Mouse (Mus musculus) thymus, adult 2 months (tissue): ENCODE results near the gene Bcl11a. TPM values are rescaled to one million over a fixed set of nuclear protein-coding genes. Genes with fewer than 3 reads are reported as not detected.

ENCODE experiments used
- DNase-seq: peaks from one replicate; pipeline ENCODE4 v3.0.0; 2021
- H3K27ac ChIP-seq: fragments of 200-500 bp; 2 replicates; pipeline ENCODE4 v1.5.1; 2012; ENCODE audit warnings: low read length, control low read depth; ENCODE audit not compliant: control insufficient read depth, insufficient read depth
- H3K27me3 ChIP-seq: fragments of 200-500 bp; 2 replicates; pipeline ENCODE4 v1.6.1; 2012; ENCODE audit warnings: mild to moderate bottlenecking, low read length, moderate library complexity, mixed read lengths; ENCODE audit not compliant: control insufficient read depth, insufficient read depth
- H3K36me3 ChIP-seq: fragments of 200-500 bp; 2 replicates; pipeline ENCODE4 v1.6.1; 2012; ENCODE audit warnings: mild to moderate bottlenecking, low read length, moderate library complexity; ENCODE audit not compliant: control insufficient read depth, insufficient read depth
- H3K4me1 ChIP-seq: fragments of 200-500 bp; replicated peaks from 2 replicates; pipeline ENCODE4 v1.6.1; 2012; ENCODE audit warnings: low read length; ENCODE audit not compliant: control insufficient read depth, insufficient read depth
- H3K4me3 ChIP-seq: fragments of 200-500 bp; 2 replicates; pipeline ENCODE4 v1.5.1; 2012; ENCODE audit warnings: mild to moderate bottlenecking, low read length, control low read depth, moderate library complexity; ENCODE audit not compliant: control insufficient read depth, insufficient read depth
- CTCF ChIP-seq: fragments of 200-500 bp; IDR thresholded peaks from 2 replicates; pipeline ENCODE4 v1.5.1; 2012; ENCODE audit warnings: mild to moderate bottlenecking, control low read depth, low read length, moderate library complexity, borderline replicate concordance; ENCODE audit not compliant: control insufficient read depth, poor library complexity, insufficient read depth; ENCODE audit errors: extremely low read depth
- POLR2A ChIP-seq: fragments of 200-500 bp; IDR thresholded peaks from 2 replicates; pipeline ENCODE4 v1.6.1; 2012; ENCODE audit warnings: mild to moderate bottlenecking, low read length, control low read depth, moderate library complexity; ENCODE audit not compliant: control insufficient read depth, poor library complexity, insufficient read depth; ENCODE audit errors: extremely low read depth
- WGBS: fragments of 180-500 bp; shearing (Covaris S2); methylation state at CpG from one replicate; pipeline ENCODE4 v1.1.7; 2018; 5-methylcytosine and 5-hydroxymethylcytosine counted together
- polyA plus RNA-seq: library from polyadenylated mRNA; depleted of rRNA; stranded (reverse); fragments of >200 nt; gene quantifications from 2 replicates; pipeline ENCODE4 v1.2.3, GENCODE M21; 2012

Gene Bcl11a
- polyA plus RNA-seq, 1 experiment = 2.7 TPM

DNA sequence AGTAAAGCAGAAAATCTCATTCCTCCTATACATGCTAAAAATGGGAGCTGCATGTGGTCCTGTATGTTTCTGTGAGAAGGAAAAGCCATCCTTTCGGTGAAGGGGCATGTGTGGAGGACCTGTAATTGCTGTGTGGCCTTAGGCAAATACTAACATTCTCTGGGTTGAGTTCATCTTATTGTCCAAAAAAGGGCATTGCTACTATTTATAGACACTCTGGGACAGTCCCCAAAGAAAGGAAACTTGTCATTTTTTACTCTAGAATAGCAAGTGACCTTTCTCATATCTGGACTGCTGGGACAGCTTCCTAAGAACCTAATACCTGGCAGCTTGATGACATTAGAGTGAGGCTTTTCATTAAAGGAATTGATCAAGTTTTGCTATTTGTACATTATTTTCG lies 63.1 kb downstream of the Bcl11a start:
- Histone ChIP-seq H3K27ac (no peak overlapping the region), H3K4me1 (no peaks in the 10 kb centered on the region), H3K4me3 (no peak overlapping the region), H3K36me3 (no peaks in the 10 kb centered on the region), H3K27me3 (no peaks in the 10 kb centered on the region)
- WGBS = 91% methylated on average over 2 of the region's 2 CpGs
- DNase-seq = no peak
- TF ChIP-seq CTCF (no peak), POLR2A (no peak)

DNA sequence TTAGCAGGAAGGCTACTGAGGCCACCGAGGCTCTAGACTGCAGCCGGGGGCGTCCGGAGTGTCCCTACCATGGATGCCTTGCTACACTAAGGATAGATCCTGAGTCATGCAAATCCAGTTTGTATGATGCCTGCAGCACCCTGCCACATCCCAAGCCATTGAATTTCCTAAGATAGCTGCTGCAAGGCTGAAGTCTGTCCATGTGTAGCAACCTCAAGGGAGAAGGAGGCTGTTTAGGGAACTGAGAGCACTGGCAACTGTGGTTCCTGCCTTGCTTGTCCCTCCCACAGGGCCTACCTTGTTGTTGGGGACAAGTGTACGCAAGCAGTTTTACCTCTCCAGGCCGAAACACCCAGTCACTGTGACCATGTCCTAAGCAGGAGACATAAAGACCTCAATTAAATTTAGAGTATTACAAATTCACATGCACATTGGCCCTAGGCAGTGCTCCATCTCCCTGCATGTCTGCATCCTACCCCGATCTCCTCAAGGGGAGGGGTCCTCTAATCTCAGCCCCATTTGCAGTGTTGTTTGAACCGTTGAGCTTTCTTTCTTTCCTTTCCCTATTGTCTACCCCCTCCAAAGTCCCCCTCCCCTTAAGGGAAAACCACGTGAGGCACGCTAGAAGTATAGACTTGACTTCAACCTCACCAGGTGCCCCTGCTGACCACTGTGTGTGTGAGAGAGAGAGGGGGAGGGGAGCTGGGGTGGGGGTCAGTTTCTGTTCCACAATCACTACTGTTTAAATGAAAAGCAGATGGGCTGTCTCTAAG lies 63.8 kb downstream of the Bcl11a start:
- no peaks in the 10 kb centered on the region for H3K36me3 ChIP-seq
- H3K27ac ChIP-seq = no peak overlapping the region
- no peaks in the 10 kb centered on the region for H3K4me1 ChIP-seq
- 75% methylated on average over 10 of the region's 10 CpGs for WGBS
- no peaks in the 10 kb centered on the region for H3K27me3 ChIP-seq
- no peak for DNase-seq
- no peak overlapping the region for H3K4me3 ChIP-seq
- TF ChIP-seq POLR2A = no peak
- TF ChIP-seq CTCF = no peak

DNA sequence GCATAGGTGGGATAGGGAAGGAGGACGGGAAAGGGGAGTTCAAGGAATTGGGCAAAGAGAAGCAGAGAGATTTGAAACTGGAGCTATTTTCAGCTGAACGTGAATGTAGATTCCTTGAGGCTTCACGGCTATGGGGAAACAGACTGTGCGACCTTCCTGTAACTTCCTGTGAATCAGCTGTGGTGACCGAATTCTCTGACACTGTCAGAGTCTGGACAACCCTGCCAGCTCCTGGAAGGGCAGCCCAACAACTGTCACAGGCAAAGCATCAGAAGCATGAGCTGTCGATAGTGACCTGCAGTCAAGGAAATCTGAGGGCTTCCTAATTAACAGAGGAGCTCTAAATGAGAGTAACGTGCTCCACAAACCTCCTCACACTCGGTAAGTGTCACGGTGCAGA lies 64.5 kb downstream of the Bcl11a start:
- H3K4me1 ChIP-seq = no peaks in the 10 kb centered on the region
- no peaks in the 10 kb centered on the region for H3K36me3 ChIP-seq
- no peak overlapping the region for H3K4me3 ChIP-seq
- no peak for DNase-seq
- TF ChIP-seq CTCF (no peak), POLR2A (no peak)
- H3K27ac ChIP-seq = no peak overlapping the region
- WGBS = 60% methylated on average over 9 of the region's 9 CpGs
- no peaks in the 10 kb centered on the region for H3K27me3 ChIP-seq

- no peak overlapping the region for H3K27ac ChIP-seq
- TF ChIP-seq CTCF (no peak), POLR2A (no peak)
- 52% methylated on average over 16 of the region's 16 CpGs for WGBS
- DNase-seq = no peak
- no peaks in the 10 kb centered on the region for H3K4me1 ChIP-seq
- H3K27me3 ChIP-seq = no peaks in the 10 kb centered on the region
- no peak overlapping the region for H3K4me3 ChIP-seq
- H3K36me3 ChIP-seq = no peaks in the 10 kb centered on the region
These were observed 66.5 kb downstream of the Bcl11a start for GRCm38 (mm10) chr11:24144159-24144946.

GRCm38 (mm10) chr11:24146034-24146433 lies 68.2 kb downstream of the Bcl11a start:
- H3K4me3 ChIP-seq = no peak overlapping the region
- DNase-seq = no peak
- TF ChIP-seq CTCF = no peak
- no peak for TF ChIP-seq POLR2A
- no peaks in the 10 kb centered on the region for H3K27me3 ChIP-seq
- no peak overlapping the region for H3K27ac ChIP-seq
- H3K36me3 ChIP-seq = no peaks in the 10 kb centered on the region
- no peaks in the 10 kb centered on the region for H3K4me1 ChIP-seq
- 88% methylated on average over 4 of the region's 4 CpGs for WGBS

DNA sequence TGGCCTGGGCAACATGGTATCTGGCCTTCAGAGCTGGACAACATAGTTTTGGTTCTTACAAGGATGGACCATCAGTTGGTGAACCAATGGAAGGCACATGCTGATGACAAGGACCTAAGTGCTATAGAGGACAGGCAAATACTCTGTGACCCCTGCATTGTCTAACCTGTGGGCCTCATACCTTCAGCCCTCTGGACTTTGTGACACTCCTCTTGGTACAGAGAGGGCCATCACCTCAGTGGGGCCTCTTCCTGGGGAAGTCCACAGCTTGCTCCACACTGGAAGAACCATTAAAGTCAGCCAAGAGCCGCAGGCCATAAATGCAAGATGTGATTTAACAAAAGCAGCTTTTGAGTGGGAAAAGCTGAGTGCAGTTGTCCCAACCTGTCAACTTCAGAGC lies 68.6 kb downstream of the Bcl11a start:
- 97% methylated on average over 1 of the region's 1 CpGs for WGBS
- Histone ChIP-seq H3K27me3 (no peaks in the 10 kb centered on the region), H3K4me3 (no peak overlapping the region), H3K4me1 (no peaks in the 10 kb centered on the region), H3K27ac (no peak overlapping the region), H3K36me3 (no peaks in the 10 kb centered on the region)
- TF ChIP-seq CTCF (no peak), POLR2A (no peak)
- no peak for DNase-seq
